Mouse (Mus musculus) bone marrow, adult 2 months (tissue): ENCODE data around the gene Tspear.

Source experiments
- CTCF ChIP-seq: fragments of 200-500 bp; IDR thresholded peaks from 2 replicates; pipeline ENCODE4 v1.5.1; 2011; ENCODE audit warnings: low read length, control low read depth; ENCODE audit not compliant: control insufficient read depth, insufficient read depth
- POLR2A ChIP-seq: fragments of 200-500 bp; IDR thresholded peaks from 2 replicates; pipeline ENCODE4 v1.6.1; 2011; ENCODE audit warnings: low read depth, mild to moderate bottlenecking, control low read depth, low read length, borderline replicate concordance; ENCODE audit not compliant: control insufficient read depth

- TF ChIP-seq CTCF (no peak), POLR2A (no peak)
Observed at GRCm38 (mm10) chr10:77709831-77710230, 23.5 kb downstream of the Tspear start.
